7 mouse cellular contexts compared by ENCODE assay signal in the genomic region with DNA sequence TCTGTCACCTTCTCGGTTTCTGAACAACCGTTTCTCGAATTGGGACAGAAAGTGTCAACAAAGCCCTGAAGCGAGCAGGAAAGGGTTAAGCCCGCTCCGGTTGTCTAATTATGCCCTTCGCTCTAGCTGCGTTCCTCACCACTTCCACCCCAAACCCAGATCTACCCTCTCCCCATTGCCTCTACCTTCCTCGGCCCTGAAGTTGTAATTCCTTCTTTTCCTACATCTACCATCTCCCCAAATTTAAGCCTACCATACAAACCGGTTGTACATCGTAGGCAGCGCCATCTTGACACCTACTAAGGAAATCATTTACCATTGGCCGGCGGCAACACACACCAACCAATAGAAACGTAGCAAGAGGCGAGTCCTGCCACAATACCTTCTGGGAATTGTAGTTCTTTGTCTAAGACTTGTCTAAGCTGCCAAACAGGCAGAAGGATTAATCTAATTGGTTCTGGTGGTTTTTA. TPM values are rescaled to one million over a fixed set of nuclear protein-coding genes. Genes with fewer than 3 reads are reported as not detected.
DNase-seq lines count a peak whose midpoint lies in the region; TF ChIP-seq lines count a peak whose summit lies in the region.

A gene (minus strand): TSS at position 317 of the 470 bp plus-strand sequence.

- H3K4me1 ChIP-seq in cortical plate, adult 2 months (ENCODE audit: control insufficient read depth, insufficient read depth, low read length), result no peaks in the 10 kb centered on the region
- H3K4me1 ChIP-seq in megakaryocyte, embryonic 14.5 days, result peaks cover 16% of the 10 kb centered on the region

- H3K9me3 ChIP-seq in megakaryocyte, embryonic 14.5 days, result peaks cover 2% of the 10 kb centered on the region

- no peaks in the 10 kb centered on the region for H3K27me3 ChIP-seq in megakaryocyte, embryonic 14.5 days (replicated peaks)

- no peak within 1 kb of the TSS for H3K27ac ChIP-seq in cortical plate, adult 2 months (ENCODE audit: insufficient read depth, low read length)

- H3K36me3 ChIP-seq in megakaryocyte, embryonic 14.5 days (replicated peaks; ENCODE audit: low read length), result peaks cover 38% of the 10 kb centered on the region

- peak within 1 kb of the TSS; percentile 85 for H3K4me3 ChIP-seq in cortical plate, adult 2 months (ENCODE audit: insufficient read depth, low read length)
- peak within 1 kb of the TSS; percentile 96 for H3K4me3 ChIP-seq in megakaryocyte, embryonic 14.5 days (replicated peaks)

- TF ChIP-seq CTCF in cortical plate, adult 2 months (IDR thresholded peaks at IDR 0.05; ENCODE audit: extremely low read depth, insufficient read depth, low read length), result no peak

- peak; percentile 70; the same call in 1 of the 2 replicates for TF ChIP-seq POLR2A in cortical plate, adult 2 months (IDR thresholded peaks at IDR 0.05; ENCODE audit: extremely low read depth, insufficient read depth, low read length)

- peak; percentile 90 to 96 for DNase-seq in adrenal gland, adult (ENCODE audit: inconsistent age in 2 of 2, low spot score in 1 of 2)
- DNase-seq in gastrocnemius, adult 8-10 months (ENCODE audit: low spot score in 2 of 2), result peak in 1 of 2 experiments; percentile 84
- peak; percentile 69 for DNase-seq in hindlimb bud, embryonic 11.5 days (ENCODE audit: extremely low spot score, low read depth, low spot score)
- DNase-seq in left cerebral cortex, adult 8-10 months (ENCODE audit: low spot score in 2 of 2), result peak; percentile 78 to 92
- DNase-seq in right cerebral cortex, postnatal 4 days, result peak; percentile 71

RNA-seq across cellular contexts. Expression of the gene that starts here (rescaled TPM):
- 127 and 144 TPM in 2 replicates for polyA plus RNA-seq in cortical plate, adult 2 months (2012; rRNA removed)
- 10 to 100 TPM; 42.2 to 48.4 (median 47.9) TPM for total RNA-seq in gastrocnemius, adult 8-10 months (2022)
- total RNA-seq in left cerebral cortex, adult 8-10 months (2022), result 100 to 1,000 TPM; 109 to 128 (median 117) TPM
- 40.2 and 55.7 TPM in 2 replicates for polyA plus RNA-seq in megakaryocyte, embryonic 14.5 days (2012; ENCODE audit: insufficient read depth, low replicate concordance)
